Mouse (Mus musculus): ENCODE measurements around the gene Dnajc4. TPM values are rescaled to one million over a fixed set of nuclear protein-coding genes. Genes with fewer than 3 reads are reported as not detected.

Dnajc4 gene
- total and polyA plus RNA-seq, 2 experiments from 2014 or later = 13.5 to 25.6 TPM

GRCm38 (mm10) chr19:7029531-7029930, 37.2 kb upstream of the Dnajc4 start:
- 96% methylated on average over 5 of the region's 5 CpGs for WGBS
- Histone ChIP-seq H3K4me3 (ENCODE audit: low read length) (no peak overlapping the region), H3K27me3 (ENCODE audit: insufficient read depth, low read length) (no peaks in the 10 kb centered on the region), H3K4me2 (ENCODE audit: low read depth, low read length) (no peak overlapping the region), H3K9me3 (ENCODE audit: low read length) (no peaks in the 10 kb centered on the region), H3K9ac (replicated peaks; ENCODE audit: low read length) (no peak overlapping the region), H3K4me1 (ENCODE audit: insufficient read depth, low read length) (no peaks in the 10 kb centered on the region), H3K36me3 (ENCODE audit: insufficient read depth, low read length) (peaks cover 69% of the 10 kb centered on the region), H3K27ac (no peak overlapping the region)
- TF ChIP-seq CTCF (IDR thresholded peaks at IDR 0.05; ENCODE audit: low read depth) = no peak
- no peak for ATAC-seq
- no peak for DNase-seq (ENCODE audit: low spot score)

GRCm38 (mm10) chr19:7020224-7020641, 27.9 kb upstream of the Dnajc4 start:
- Histone ChIP-seq H3K9ac (replicated peaks; ENCODE audit: low read length) (no peak overlapping the region), H3K27me3 (ENCODE audit: insufficient read depth, low read length) (no peaks in the 10 kb centered on the region), H3K4me1 (ENCODE audit: insufficient read depth, low read length) (no peaks in the 10 kb centered on the region), H3K4me3 (ENCODE audit: low read length) (no peak overlapping the region), H3K9me3 (ENCODE audit: low read length) (no peaks in the 10 kb centered on the region), H3K4me2 (ENCODE audit: low read depth, low read length) (no peak overlapping the region), H3K36me3 (ENCODE audit: insufficient read depth, low read length) (peaks cover 54% of the 10 kb centered on the region), H3K27ac (no peak overlapping the region)
- DNase-seq (ENCODE audit: low spot score) (peak; percentile 73), ATAC-seq (peak; percentile 56; the same call in 1 of the 2 replicates)
- peak; percentile 85 for TF ChIP-seq CTCF (IDR thresholded peaks at IDR 0.05; ENCODE audit: low read depth)
- 42% methylated on average over 3 of the region's 3 CpGs for WGBS

- Histone ChIP-seq H3K27ac (peak within 1 kb of the TSS; percentile 15; the same call in 1 of the 2 replicates), H3K27me3 (ENCODE audit: insufficient read depth, low read length) (no peaks in the 10 kb centered on the region), H3K4me1 (ENCODE audit: insufficient read depth, low read length) (no peaks in the 10 kb centered on the region), H3K36me3 (ENCODE audit: insufficient read depth, low read length) (peaks cover 47% of the 10 kb centered on the region), H3K9me3 (ENCODE audit: low read length) (no peaks in the 10 kb centered on the region), H3K9ac (replicated peaks; ENCODE audit: low read length) (no peak within 1 kb of the TSS), H3K4me3 (ENCODE audit: low read length) (no peak within 1 kb of the TSS), H3K4me2 (ENCODE audit: low read depth, low read length) (no peak within 1 kb of the TSS)
- no peak for TF ChIP-seq CTCF (IDR thresholded peaks at IDR 0.05; ENCODE audit: low read depth)
- WGBS = 89% methylated on average over 5 of the region's 5 CpGs
- no peak for DNase-seq (ENCODE audit: low spot score)
- ATAC-seq = no peak
These were observed 26.8 kb upstream of the Dnajc4 start, which contains the start of gene Fermt3 for GRCm38 (mm10) chr19:7019191-7019590. Gene Fermt3 (minus strand): TSS chr19:7019469.

- Histone ChIP-seq H3K4me2 (ENCODE audit: low read depth, low read length) (no peak overlapping the region), H3K36me3 (ENCODE audit: insufficient read depth, low read length) (peaks cover 43% of the 10 kb centered on the region), H3K27me3 (ENCODE audit: insufficient read depth, low read length) (no peaks in the 10 kb centered on the region), H3K4me3 (ENCODE audit: low read length) (no peak overlapping the region), H3K27ac (peak overlapping the region; percentile 15; the same call in 1 of the 2 replicates), H3K9me3 (ENCODE audit: low read length) (no peaks in the 10 kb centered on the region), H3K4me1 (ENCODE audit: insufficient read depth, low read length) (no peaks in the 10 kb centered on the region), H3K9ac (replicated peaks; ENCODE audit: low read length) (no peak overlapping the region)
- ATAC-seq = no peak
- WGBS = 94% methylated on average over 11 of the region's 11 CpGs
- no peak for DNase-seq (ENCODE audit: low spot score)
- TF ChIP-seq CTCF (IDR thresholded peaks at IDR 0.05; ENCODE audit: low read depth) = no peak
These were observed 26.2 kb upstream of the Dnajc4 start for GRCm38 (mm10) chr19:7018546-7018945.

GRCm38 (mm10) chr19:7017541-7018457, 25.4 kb upstream of the Dnajc4 start:
- ATAC-seq (no peak), DNase-seq (ENCODE audit: low spot score) (no peak)
- no peak overlapping the region for H3K9ac ChIP-seq (replicated peaks; ENCODE audit: low read length)
- WGBS = 87% methylated on average over 12 of the region's 12 CpGs
- no peaks in the 10 kb centered on the region for H3K9me3 ChIP-seq (ENCODE audit: low read length)
- no peak overlapping the region for H3K27ac ChIP-seq
- no peaks in the 10 kb centered on the region for H3K27me3 ChIP-seq (ENCODE audit: insufficient read depth, low read length)
- no peaks in the 10 kb centered on the region for H3K4me1 ChIP-seq (ENCODE audit: insufficient read depth, low read length)
- H3K36me3 ChIP-seq (ENCODE audit: insufficient read depth, low read length) = peaks cover 37% of the 10 kb centered on the region
- no peak overlapping the region for H3K4me2 ChIP-seq (ENCODE audit: low read depth, low read length)
- H3K4me3 ChIP-seq (ENCODE audit: low read length) = no peak overlapping the region
- TF ChIP-seq CTCF (IDR thresholded peaks at IDR 0.05; ENCODE audit: low read depth) = no peak

GRCm38 (mm10) chr19:7014481-7015135, 22.2 kb upstream of the Dnajc4 start:
- peaks cover 8% of the 10 kb centered on the region; the same call in 1 of the 2 replicates for H3K36me3 ChIP-seq (ENCODE audit: insufficient read depth, low read length)
- no peaks in the 10 kb centered on the region for H3K9me3 ChIP-seq (ENCODE audit: low read length)
- no peak overlapping the region for H3K4me3 ChIP-seq (ENCODE audit: low read length)
- no peak for ATAC-seq
- H3K27me3 ChIP-seq (ENCODE audit: insufficient read depth, low read length) = no peaks in the 10 kb centered on the region
- no peak overlapping the region for H3K27ac ChIP-seq
- H3K4me2 ChIP-seq (ENCODE audit: low read depth, low read length) = no peak overlapping the region
- DNase-seq (ENCODE audit: low spot score) = no peak
- no peak overlapping the region for H3K9ac ChIP-seq (replicated peaks; ENCODE audit: low read length)
- H3K4me1 ChIP-seq (ENCODE audit: insufficient read depth, low read length) = no peaks in the 10 kb centered on the region
- 90% methylated on average over 20 of the region's 20 CpGs for WGBS
- no peak for TF ChIP-seq CTCF (IDR thresholded peaks at IDR 0.05; ENCODE audit: low read depth)

Data from hindbrain, postnatal 0 days (tissue).